Mouse (Mus musculus): Measurements from ENCODE around the gene Npcd.

GRCm38 (mm10) chr15:79829431-79829830 is 4.6 kb downstream of the Npcd start:
- TF ChIP-seq CTCF (IDR thresholded peaks at IDR 0.05; ENCODE audit: extremely low read depth, insufficient read depth, insufficient read length, insufficient replicate concordance) = no peak
- no peak for TF ChIP-seq POLR2A (IDR thresholded peaks at IDR 0.05; ENCODE audit: low read depth, low read length)

Measured in spleen, adult 2 months (tissue).